Mouse (Mus musculus): ENCODE results near the gene Nrxn1. TPM values are rescaled to one million over a fixed set of nuclear protein-coding genes. Genes with fewer than 3 reads are reported as not detected.

Nrxn1 gene
- polyA plus RNA-seq, 1 experiment from 2014 or later, result 2.8 TPM

DNA sequence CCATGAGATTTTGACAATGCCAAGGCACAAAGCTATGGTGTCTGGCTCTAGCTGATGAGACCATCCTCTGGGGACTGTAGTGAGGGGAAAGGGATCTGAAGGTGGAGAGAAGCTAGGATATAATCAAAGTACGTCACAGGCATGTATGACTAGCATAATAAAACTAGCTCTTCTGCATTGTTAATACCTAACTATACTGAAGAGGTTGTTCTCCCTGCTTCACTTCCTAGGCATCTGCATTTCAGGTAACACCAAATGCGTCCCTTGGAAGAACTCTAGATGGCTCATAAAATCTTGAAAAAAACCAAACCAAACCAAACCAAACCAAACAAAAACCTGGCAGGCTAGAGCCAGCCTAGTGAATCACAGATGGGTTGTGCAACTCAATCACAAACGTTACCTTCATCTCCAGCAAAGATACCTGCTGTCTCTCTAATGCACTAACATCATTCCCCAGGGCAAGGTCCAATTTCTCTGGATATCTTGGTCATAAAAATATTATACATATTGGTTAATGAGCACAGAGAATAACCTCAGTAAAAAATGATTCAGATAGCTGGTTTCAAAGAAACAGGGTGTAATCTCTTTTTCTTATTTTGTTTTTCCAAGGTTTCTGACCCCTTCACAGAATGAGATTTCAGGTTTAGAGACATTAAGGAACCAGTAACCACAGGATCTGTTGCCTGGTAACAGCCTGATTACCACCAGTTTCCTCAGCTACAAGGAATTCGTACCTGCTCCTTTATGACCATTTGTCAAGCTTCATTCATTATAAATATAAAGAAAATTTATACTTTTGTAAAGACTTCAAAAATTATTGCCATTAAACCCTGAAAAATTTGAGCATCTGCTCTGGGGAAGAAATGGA, 256.5 kb downstream of the Nrxn1 start:
- 39% methylated on average over 4 of the region's 4 CpGs for WGBS
- Histone ChIP-seq H3K4me1 (replicated peaks) (no peaks in the 10 kb centered on the region), H3K4me3 (replicated peaks) (no peak overlapping the region), H3K27me3 (replicated peaks) (no peaks in the 10 kb centered on the region), H3K9me3 (no peaks in the 10 kb centered on the region), H3K36me3 (no peaks in the 10 kb centered on the region), H3K4me2 (replicated peaks) (no peak overlapping the region), H3K9ac (no peak overlapping the region), H3K27ac (no peak overlapping the region)
- peak; percentile 91 for ATAC-seq

DNA sequence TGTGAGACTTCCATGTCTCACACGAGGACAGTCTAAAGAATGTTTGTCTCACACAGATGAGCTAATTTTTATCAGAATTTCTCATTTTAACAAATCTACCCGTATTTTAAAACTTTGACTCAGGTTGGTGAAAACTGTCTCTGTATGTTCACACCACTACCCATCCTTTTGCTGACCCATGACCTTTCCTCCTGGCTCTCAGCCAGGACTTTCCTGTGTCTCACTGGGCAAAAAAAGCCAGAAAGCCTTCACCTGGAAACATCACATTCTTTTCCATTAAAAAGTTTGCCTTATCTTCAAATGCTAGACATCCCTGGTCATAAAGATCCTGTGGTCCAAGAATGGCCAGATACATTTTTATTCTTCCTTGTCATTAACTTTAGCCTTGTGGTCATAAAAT, 274.5 kb downstream of the Nrxn1 start:
- no peak for ATAC-seq
- Histone ChIP-seq H3K9me3 (no peaks in the 10 kb centered on the region), H3K9ac (no peak overlapping the region), H3K27me3 (replicated peaks) (no peaks in the 10 kb centered on the region), H3K27ac (no peak overlapping the region), H3K4me2 (replicated peaks) (no peak overlapping the region), H3K4me3 (replicated peaks) (no peak overlapping the region), H3K36me3 (no peaks in the 10 kb centered on the region), H3K4me1 (replicated peaks) (no peaks in the 10 kb centered on the region)
- 57% methylated on average over 2 of the region's 2 CpGs for WGBS

GRCm38 (mm10) chr17:90817898-90818297, 275.0 kb downstream of the Nrxn1 start:
- H3K27me3 ChIP-seq (replicated peaks), result no peaks in the 10 kb centered on the region
- no peak overlapping the region for H3K27ac ChIP-seq
- H3K4me2 ChIP-seq (replicated peaks), result no peak overlapping the region
- WGBS, result 71% methylated on average over 2 of the region's 2 CpGs
- H3K9ac ChIP-seq, result no peak overlapping the region
- no peak overlapping the region for H3K4me3 ChIP-seq (replicated peaks)
- no peak for ATAC-seq
- no peaks in the 10 kb centered on the region for H3K9me3 ChIP-seq
- no peaks in the 10 kb centered on the region for H3K36me3 ChIP-seq
- no peaks in the 10 kb centered on the region for H3K4me1 ChIP-seq (replicated peaks)

GRCm38 (mm10) chr17:90815306-90815705, 277.6 kb downstream of the Nrxn1 start:
- Histone ChIP-seq H3K27me3 (replicated peaks) (no peaks in the 10 kb centered on the region), H3K27ac (no peak overlapping the region), H3K9me3 (no peaks in the 10 kb centered on the region), H3K36me3 (no peaks in the 10 kb centered on the region), H3K4me2 (replicated peaks) (no peak overlapping the region), H3K4me3 (replicated peaks) (no peak overlapping the region), H3K9ac (no peak overlapping the region), H3K4me1 (replicated peaks) (no peaks in the 10 kb centered on the region)
- WGBS, result 96% methylated on average over 1 of the region's 1 CpGs
- ATAC-seq, result no peak

DNA sequence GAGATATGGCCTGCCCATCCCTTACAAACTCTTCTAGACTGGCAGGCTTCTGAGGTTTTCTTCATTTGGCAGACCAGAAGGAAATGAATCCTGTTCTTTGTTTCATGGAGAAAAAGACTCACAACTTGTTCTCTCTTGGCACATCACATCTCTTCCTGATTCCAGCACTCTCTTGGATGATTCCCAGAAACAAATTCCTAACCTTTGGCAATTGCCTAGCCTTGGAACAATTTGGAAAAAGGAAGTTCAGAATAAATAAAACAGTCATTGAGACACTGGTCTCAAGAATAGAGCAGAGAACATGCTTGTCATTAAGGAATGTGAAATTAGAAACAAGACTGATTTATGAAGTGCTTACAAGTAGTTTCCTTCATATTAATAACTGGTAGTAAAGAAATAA, 279.1 kb downstream of the Nrxn1 start:
- Histone ChIP-seq H3K27me3 (replicated peaks) (no peaks in the 10 kb centered on the region), H3K4me1 (replicated peaks) (no peaks in the 10 kb centered on the region), H3K4me2 (replicated peaks) (no peak overlapping the region), H3K36me3 (no peaks in the 10 kb centered on the region), H3K4me3 (replicated peaks) (no peak overlapping the region), H3K27ac (no peak overlapping the region), H3K9me3 (no peaks in the 10 kb centered on the region), H3K9ac (no peak overlapping the region)
- no peak for ATAC-seq

- H3K27me3 ChIP-seq (replicated peaks), result no peaks in the 10 kb centered on the region
- 84% methylated on average over 2 of the region's 2 CpGs for WGBS
- no peak overlapping the region for H3K9ac ChIP-seq
- no peaks in the 10 kb centered on the region for H3K4me1 ChIP-seq (replicated peaks)
- H3K27ac ChIP-seq, result no peak overlapping the region
- H3K4me3 ChIP-seq (replicated peaks), result no peak overlapping the region
- H3K4me2 ChIP-seq (replicated peaks), result no peak overlapping the region
- no peaks in the 10 kb centered on the region for H3K9me3 ChIP-seq
- H3K36me3 ChIP-seq, result no peaks in the 10 kb centered on the region
- no peak for ATAC-seq
These were observed 280.4 kb downstream of the Nrxn1 start for GRCm38 (mm10) chr17:90812485-90812884.

DNA sequence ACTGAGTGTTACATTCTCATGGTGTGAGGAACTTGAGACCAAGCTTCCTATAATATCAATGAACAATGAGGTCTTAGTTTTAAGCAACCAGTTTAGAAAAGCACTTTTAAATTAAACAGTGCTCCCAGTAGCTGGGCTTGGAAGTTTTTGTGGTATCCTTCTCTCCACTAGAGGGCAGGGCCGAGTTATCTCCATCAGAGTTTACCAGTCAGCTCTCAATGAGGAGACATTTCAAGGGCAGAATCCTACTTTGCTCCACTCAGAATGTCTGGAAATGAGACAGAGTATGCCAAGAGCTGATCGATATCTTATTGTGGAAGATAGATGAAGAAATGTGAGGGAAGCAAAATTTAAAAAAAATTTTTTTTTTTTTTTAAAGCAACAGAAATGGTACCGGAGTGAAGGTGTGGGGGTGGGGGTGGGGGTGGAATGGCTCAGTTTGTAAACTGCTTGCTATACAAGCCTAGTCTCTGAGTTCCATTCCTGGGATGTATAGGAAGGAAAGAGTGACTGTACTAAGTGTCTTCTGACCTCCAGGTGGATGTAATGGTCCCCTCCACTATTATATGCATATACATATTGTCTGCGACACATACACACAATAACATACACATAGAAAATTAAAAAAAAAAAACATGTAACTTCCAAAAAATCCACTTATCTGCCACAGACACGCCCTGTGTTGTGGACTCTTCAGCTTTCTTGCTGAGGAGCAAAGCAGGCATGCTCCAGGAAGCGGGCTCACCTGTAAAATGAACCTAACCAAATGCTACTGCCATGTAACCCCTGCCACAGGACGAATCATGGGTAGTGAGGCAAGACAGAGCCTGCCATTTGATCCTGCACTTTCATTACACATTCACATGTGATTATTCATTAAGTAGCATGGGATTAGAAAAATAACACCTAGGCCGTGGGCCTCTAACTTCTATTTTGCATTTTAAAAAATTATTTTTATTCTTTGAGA, 283.4 kb downstream of the Nrxn1 start:
- Histone ChIP-seq H3K4me2 (replicated peaks) (no peak overlapping the region), H3K4me3 (replicated peaks) (no peak overlapping the region), H3K4me1 (replicated peaks) (no peaks in the 10 kb centered on the region), H3K36me3 (no peaks in the 10 kb centered on the region), H3K27me3 (replicated peaks) (no peaks in the 10 kb centered on the region), H3K9ac (no peak overlapping the region), H3K27ac (no peak overlapping the region), H3K9me3 (no peaks in the 10 kb centered on the region)
- WGBS, result 67% methylated on average over 8 of the region's 8 CpGs
- peak; percentile 77 for ATAC-seq

GRCm38 (mm10) chr17:90808256-90808655, 284.6 kb downstream of the Nrxn1 start:
- Histone ChIP-seq H3K9ac (no peak overlapping the region), H3K4me1 (replicated peaks) (no peaks in the 10 kb centered on the region), H3K27ac (no peak overlapping the region), H3K4me2 (replicated peaks) (no peak overlapping the region), H3K36me3 (no peaks in the 10 kb centered on the region), H3K4me3 (replicated peaks) (no peak overlapping the region), H3K9me3 (no peaks in the 10 kb centered on the region), H3K27me3 (replicated peaks) (no peaks in the 10 kb centered on the region)
- 75% methylated on average over 2 of the region's 2 CpGs for WGBS
- no peak for ATAC-seq

DNA sequence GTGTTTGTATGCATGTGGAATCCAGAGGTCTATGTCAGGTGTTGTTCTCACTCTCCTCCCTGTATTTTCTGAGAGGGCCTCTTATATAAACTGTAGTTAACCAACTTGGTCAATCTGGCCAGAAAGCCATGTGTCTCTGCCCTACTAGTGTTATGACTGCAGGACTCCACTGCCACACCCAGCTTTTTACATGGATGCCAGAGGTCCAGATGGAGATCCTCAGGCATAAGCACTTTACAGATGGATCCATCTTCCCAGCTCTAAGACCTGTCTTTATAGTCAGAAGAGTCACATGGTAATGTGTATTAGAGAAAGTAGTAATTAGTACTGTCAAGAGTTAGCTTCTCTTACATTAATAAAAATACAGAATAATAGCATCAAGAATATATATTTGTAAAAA, 285.7 kb downstream of the Nrxn1 start:
- Histone ChIP-seq H3K27ac (no peak overlapping the region), H3K9me3 (no peaks in the 10 kb centered on the region), H3K36me3 (no peaks in the 10 kb centered on the region), H3K4me1 (replicated peaks) (no peaks in the 10 kb centered on the region), H3K9ac (no peak overlapping the region), H3K27me3 (replicated peaks) (no peaks in the 10 kb centered on the region), H3K4me2 (replicated peaks) (no peak overlapping the region), H3K4me3 (replicated peaks) (no peak overlapping the region)
- no peak for ATAC-seq

DNA sequence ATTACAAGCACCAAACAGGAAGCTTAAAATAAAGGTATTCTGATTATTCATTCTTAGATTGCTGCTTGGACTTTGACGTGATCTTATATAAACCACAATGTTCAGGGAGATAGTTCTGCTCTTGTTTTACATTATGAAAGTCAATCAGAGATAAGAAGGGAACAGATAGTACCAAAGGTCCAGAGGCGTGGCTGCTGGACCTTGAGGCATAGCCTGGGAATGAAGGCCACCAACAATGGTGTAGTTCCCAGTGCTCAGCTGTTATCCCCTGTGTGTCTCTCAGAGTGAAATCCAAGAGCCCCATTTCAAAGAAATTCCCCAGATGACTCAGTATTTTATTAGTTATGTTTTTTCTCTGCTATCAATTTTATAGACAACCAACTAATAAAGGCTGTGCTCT, 294.2 kb downstream of the Nrxn1 start:
- Histone ChIP-seq H3K9me3 (no peaks in the 10 kb centered on the region), H3K36me3 (no peaks in the 10 kb centered on the region), H3K27ac (no peak overlapping the region), H3K27me3 (replicated peaks) (no peaks in the 10 kb centered on the region), H3K9ac (no peak overlapping the region), H3K4me1 (replicated peaks) (no peaks in the 10 kb centered on the region), H3K4me2 (replicated peaks) (no peak overlapping the region), H3K4me3 (replicated peaks) (no peak overlapping the region)
- peak; percentile 93 for ATAC-seq
- 56% methylated on average over 2 of the region's 2 CpGs for WGBS

DNA sequence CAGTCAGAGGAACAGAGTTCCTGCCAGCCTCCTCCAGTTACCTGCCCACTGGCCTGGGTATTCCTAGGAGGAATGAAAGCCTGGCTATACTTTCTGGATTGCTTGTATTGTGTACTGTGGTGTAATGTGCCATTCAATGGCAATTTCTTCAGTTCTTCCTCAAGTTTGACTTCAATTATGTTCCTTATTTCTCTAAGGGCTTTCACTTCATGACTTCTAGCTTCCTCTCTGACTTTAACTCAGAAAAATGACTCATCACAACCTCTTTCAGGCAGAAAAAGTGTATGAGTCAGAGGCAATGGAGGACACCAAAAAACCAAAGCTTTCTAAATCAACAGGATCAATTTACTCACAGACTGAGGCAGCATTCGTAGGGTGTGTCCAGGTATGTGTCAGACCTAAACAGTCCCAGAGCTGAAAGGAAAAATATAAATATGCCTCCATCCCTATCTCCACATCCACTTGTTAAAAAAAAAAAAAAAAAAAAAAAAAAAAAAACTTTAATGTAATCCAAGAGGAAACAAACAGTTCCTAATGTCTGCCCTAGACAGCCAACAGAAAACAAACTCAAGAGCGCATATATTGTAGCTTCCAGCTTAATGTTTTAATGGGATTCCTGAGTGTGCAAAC, 295.1 kb downstream of the Nrxn1 start:
- no peaks in the 10 kb centered on the region for H3K4me1 ChIP-seq (replicated peaks)
- WGBS, result 93% methylated on average over 2 of the region's 2 CpGs
- H3K9me3 ChIP-seq, result no peaks in the 10 kb centered on the region
- H3K4me3 ChIP-seq (replicated peaks), result no peak overlapping the region
- H3K9ac ChIP-seq, result no peak overlapping the region
- H3K36me3 ChIP-seq, result no peaks in the 10 kb centered on the region
- H3K27ac ChIP-seq, result no peak overlapping the region
- H3K4me2 ChIP-seq (replicated peaks), result no peak overlapping the region
- ATAC-seq, result 0 out of 2 replicates have a peak, but pooled peaks have one; percentile 39
- H3K27me3 ChIP-seq (replicated peaks), result no peaks in the 10 kb centered on the region

GRCm38 (mm10) chr17:90796974-90797373, 295.9 kb downstream of the Nrxn1 start:
- H3K4me2 ChIP-seq (replicated peaks), result no peak overlapping the region
- no peak overlapping the region for H3K4me3 ChIP-seq (replicated peaks)
- H3K4me1 ChIP-seq (replicated peaks), result no peaks in the 10 kb centered on the region
- H3K9me3 ChIP-seq, result no peaks in the 10 kb centered on the region
- no peak overlapping the region for H3K27ac ChIP-seq
- no peaks in the 10 kb centered on the region for H3K27me3 ChIP-seq (replicated peaks)
- no peak for ATAC-seq
- H3K9ac ChIP-seq, result no peak overlapping the region
- WGBS, result 83% methylated on average over 2 of the region's 2 CpGs
- no peaks in the 10 kb centered on the region for H3K36me3 ChIP-seq
